Mouse (Mus musculus) forebrain, embryonic 13.5 days (tissue): ENCODE data around the gene 1190005I06Rik. TPM values are rescaled to one million over a fixed set of nuclear protein-coding genes. Genes with fewer than 3 reads are reported as not detected.

Experiments used
- ATAC-seq: fragments of 200-750 bp; cut with Nextera tagmentation; 2 replicates; pipeline ENCODE4 v1.8.0; 2017
- H3K27ac ChIP-seq: fragments of 300-500 bp; sonication (generic); 2 replicates; pipeline ENCODE4 v1.5.1; 2015; ENCODE audit warnings: inconsistent platforms, mild to moderate bottlenecking, moderate library complexity
- H3K27me3 ChIP-seq: fragments of 300-500 bp; sonication (generic); 2 replicates; pipeline ENCODE4 v1.6.1; 2015; ENCODE audit warnings: mild to moderate bottlenecking, inconsistent platforms
- H3K36me3 ChIP-seq: fragments of 300-500 bp; sonication (generic); 2 replicates; pipeline ENCODE4 v1.6.1; 2015; ENCODE audit warnings: mild to moderate bottlenecking, inconsistent platforms; ENCODE audit not compliant: poor library complexity, severe bottlenecking
- H3K4me1 ChIP-seq: fragments of 300-500 bp; sonication (generic); 2 replicates; pipeline ENCODE4 v1.6.1; 2015; ENCODE audit warnings: inconsistent platforms
- H3K4me2 ChIP-seq: fragments of 300-500 bp; sonication (generic); 2 replicates; pipeline ENCODE4 v1.6.1; 2015; ENCODE audit warnings: inconsistent platforms, mild to moderate bottlenecking, moderate library complexity
- H3K4me3 ChIP-seq: fragments of 300-500 bp; sonication (generic); 2 replicates; pipeline ENCODE4 v1.5.1; 2015; ENCODE audit warnings: mild to moderate bottlenecking, inconsistent platforms
- H3K9ac ChIP-seq: fragments of 300-500 bp; sonication (generic); 2 replicates; pipeline ENCODE4 v1.6.1; 2015; ENCODE audit warnings: mild to moderate bottlenecking, inconsistent platforms
- H3K9me3 ChIP-seq: fragments of 300-500 bp; sonication (generic); replicated peaks from 2 replicates; pipeline ENCODE4 v1.6.1; 2016; ENCODE audit warnings: inconsistent platforms
- WGBS: fragments of 180-500 bp; shearing (Covaris S2); methylation state at CpG from one replicate; pipeline ENCODE4 v1.1.7; 2015; 5-methylcytosine and 5-hydroxymethylcytosine counted together
- polyA plus RNA-seq: library from polyadenylated mRNA; unstranded; fragments of >200 nt; fragmentation: Nextera tagmentation; extraction: Ambion mirVana; gene quantifications from 2 replicates; pipeline ENCODE4 v1.2.1, GENCODE M21; 2015

Gene 1190005I06Rik
- polyA plus RNA-seq, 1 experiment from 2014 or later = 3.7 TPM

- H3K4me3 ChIP-seq = no peak overlapping the region
- H3K9me3 ChIP-seq = no peaks in the 10 kb centered on the region
- no peak overlapping the region for H3K9ac ChIP-seq
- ATAC-seq = no peak
- H3K4me2 ChIP-seq = no peak overlapping the region
- H3K4me1 ChIP-seq = peaks cover 18% of the 10 kb centered on the region
- peaks cover 30% of the 10 kb centered on the region for H3K36me3 ChIP-seq
- no peaks in the 10 kb centered on the region for H3K27me3 ChIP-seq
- WGBS = 91% methylated on average over 10 of the region's 10 CpGs
- H3K27ac ChIP-seq = no peak overlapping the region
Observed at GRCm38 (mm10) chr8:120585521-120585920, 61.9 kb downstream of the 1190005I06Rik start.

GRCm38 (mm10) chr8:120581811-120582210 is 65.6 kb downstream of the 1190005I06Rik start:
- Histone ChIP-seq H3K36me3 (peaks cover 66% of the 10 kb centered on the region), H3K27me3 (no peaks in the 10 kb centered on the region), H3K9ac (no peak overlapping the region), H3K4me3 (no peak overlapping the region), H3K4me1 (no peaks in the 10 kb centered on the region), H3K4me2 (no peak overlapping the region), H3K27ac (0 out of 2 replicates have a peak overlapping the region, but pooled peaks have one; percentile 14), H3K9me3 (no peaks in the 10 kb centered on the region)
- no peak for ATAC-seq
- WGBS = 93% methylated on average over 8 of the region's 8 CpGs

GRCm38 (mm10) chr8:120581329-120581728 is 66.1 kb downstream of the 1190005I06Rik start:
- no peak for ATAC-seq
- no peaks in the 10 kb centered on the region for H3K4me1 ChIP-seq
- H3K4me2 ChIP-seq = no peak overlapping the region
- H3K9me3 ChIP-seq = no peaks in the 10 kb centered on the region
- peaks cover 71% of the 10 kb centered on the region for H3K36me3 ChIP-seq
- H3K9ac ChIP-seq = no peak overlapping the region
- H3K27me3 ChIP-seq = no peaks in the 10 kb centered on the region
- no peak overlapping the region for H3K4me3 ChIP-seq
- WGBS = 87% methylated on average over 12 of the region's 12 CpGs
- no peak overlapping the region for H3K27ac ChIP-seq

- no peaks in the 10 kb centered on the region for H3K4me1 ChIP-seq
- no peaks in the 10 kb centered on the region for H3K27me3 ChIP-seq
- peaks cover 79% of the 10 kb centered on the region for H3K36me3 ChIP-seq
- no peaks in the 10 kb centered on the region for H3K9me3 ChIP-seq
- WGBS = 85% methylated on average over 8 of the region's 8 CpGs
- H3K4me3 ChIP-seq = no peak overlapping the region
- no peak for ATAC-seq
- H3K27ac ChIP-seq = peak overlapping the region; percentile 48; the same call in 1 of the 2 replicates
- H3K9ac ChIP-seq = no peak overlapping the region
- H3K4me2 ChIP-seq = no peak overlapping the region
Observed at GRCm38 (mm10) chr8:120580336-120581000, 67.0 kb downstream of the 1190005I06Rik start.

GRCm38 (mm10) chr8:120577821-120578220 is 69.6 kb downstream of the 1190005I06Rik start:
- Histone ChIP-seq H3K9ac (no peak overlapping the region), H3K4me2 (no peak overlapping the region), H3K4me3 (no peak overlapping the region), H3K27me3 (no peaks in the 10 kb centered on the region), H3K36me3 (peaks cover 96% of the 10 kb centered on the region), H3K27ac (peak overlapping the region; percentile 22), H3K9me3 (no peaks in the 10 kb centered on the region), H3K4me1 (no peaks in the 10 kb centered on the region)
- 83% methylated on average over 17 of the region's 17 CpGs for WGBS
- ATAC-seq = no peak

GRCm38 (mm10) chr8:120575801-120576200 is 71.6 kb downstream of the 1190005I06Rik start:
- WGBS = 80% methylated on average over 9 of the region's 9 CpGs
- no peaks in the 10 kb centered on the region for H3K9me3 ChIP-seq
- H3K27ac ChIP-seq = 0 out of 2 replicates have a peak overlapping the region, but pooled peaks have one; percentile 23
- no peak overlapping the region for H3K9ac ChIP-seq
- no peak overlapping the region for H3K4me2 ChIP-seq
- peaks cover 99% of the 10 kb centered on the region for H3K36me3 ChIP-seq
- ATAC-seq = no peak
- no peak overlapping the region for H3K4me3 ChIP-seq
- H3K27me3 ChIP-seq = no peaks in the 10 kb centered on the region
- H3K4me1 ChIP-seq = no peaks in the 10 kb centered on the region

GRCm38 (mm10) chr8:120574941-120575340 is 72.5 kb downstream of the 1190005I06Rik start:
- 82% methylated on average over 19 of the region's 19 CpGs for WGBS
- Histone ChIP-seq H3K27ac (0 out of 2 replicates have a peak overlapping the region, but pooled peaks have one; percentile 5), H3K9ac (no peak overlapping the region)

GRCm38 (mm10) chr8:120573866-120574265 is 73.6 kb downstream of the 1190005I06Rik start:
- peaks cover 11% of the 10 kb centered on the region for H3K4me1 ChIP-seq
- H3K9me3 ChIP-seq = no peaks in the 10 kb centered on the region
- H3K9ac ChIP-seq = no peak overlapping the region
- H3K4me3 ChIP-seq = no peak overlapping the region
- H3K27ac ChIP-seq = no peak overlapping the region
- peaks cover 100% of the 10 kb centered on the region for H3K36me3 ChIP-seq
- 62% methylated on average over 11 of the region's 11 CpGs for WGBS
- no peak overlapping the region for H3K4me2 ChIP-seq
- H3K27me3 ChIP-seq = no peaks in the 10 kb centered on the region
- ATAC-seq = no peak

More at GRCm38 (mm10) chr8:120574941-120575340, 72.5 kb downstream of the 1190005I06Rik start:
- no peak overlapping the region for H3K4me3 ChIP-seq
- no peaks in the 10 kb centered on the region for H3K27me3 ChIP-seq
- no peaks in the 10 kb centered on the region for H3K9me3 ChIP-seq
- peaks cover 8% of the 10 kb centered on the region for H3K4me1 ChIP-seq
- H3K36me3 ChIP-seq = peaks cover 99% of the 10 kb centered on the region
- no peak for ATAC-seq
- H3K4me2 ChIP-seq = no peak overlapping the region

- Histone ChIP-seq H3K27ac (no peak overlapping the region), H3K4me3 (no peak overlapping the region), H3K9me3 (no peaks in the 10 kb centered on the region), H3K9ac (no peak overlapping the region), H3K27me3 (no peaks in the 10 kb centered on the region), H3K4me1 (peaks cover 11% of the 10 kb centered on the region), H3K4me2 (no peak overlapping the region), H3K36me3 (peaks cover 100% of the 10 kb centered on the region)
- no peak for ATAC-seq
- 80% methylated on average over 21 of the region's 21 CpGs for WGBS
Observed at GRCm38 (mm10) chr8:120572534-120572933, 74.9 kb downstream of the 1190005I06Rik start.

GRCm38 (mm10) chr8:120571561-120571960 is 75.9 kb downstream of the 1190005I06Rik start:
- Histone ChIP-seq H3K4me1 (peaks cover 21% of the 10 kb centered on the region), H3K9me3 (no peaks in the 10 kb centered on the region), H3K9ac (no peak overlapping the region), H3K36me3 (peaks cover 100% of the 10 kb centered on the region), H3K4me2 (no peak overlapping the region), H3K27ac (no peak overlapping the region), H3K4me3 (no peak overlapping the region), H3K27me3 (no peaks in the 10 kb centered on the region)
- ATAC-seq = no peak
- WGBS = 81% methylated on average over 8 of the region's 8 CpGs

GRCm38 (mm10) chr8:120569939-120570715 is 77.3 kb downstream of the 1190005I06Rik start:
- Histone ChIP-seq H3K27me3 (no peaks in the 10 kb centered on the region), H3K9ac (no peak overlapping the region), H3K27ac (peak overlapping the region; percentile 51), H3K4me2 (no peak overlapping the region), H3K4me1 (peaks cover 35% of the 10 kb centered on the region), H3K9me3 (no peaks in the 10 kb centered on the region), H3K36me3 (peaks cover 100% of the 10 kb centered on the region), H3K4me3 (no peak overlapping the region)
- peak; percentile 16; the same call in 1 of the 2 replicates for ATAC-seq
- 59% methylated on average over 13 of the region's 13 CpGs for WGBS

- no peak for ATAC-seq
Observed at GRCm38 (mm10) chr8:120569123-120569522, 78.3 kb downstream of the 1190005I06Rik start.

More at GRCm38 (mm10) chr8:120569123-120569522, 78.3 kb downstream of the 1190005I06Rik start:
- Histone ChIP-seq H3K4me2 (no peak overlapping the region), H3K27me3 (no peaks in the 10 kb centered on the region), H3K27ac (peak overlapping the region; percentile 51; the same call in 1 of the 2 replicates), H3K36me3 (peaks cover 91% of the 10 kb centered on the region), H3K9ac (no peak overlapping the region), H3K4me1 (peaks cover 45% of the 10 kb centered on the region), H3K9me3 (no peaks in the 10 kb centered on the region), H3K4me3 (no peak overlapping the region)
- WGBS = 96% methylated on average over 17 of the region's 17 CpGs
